Mouse (Mus musculus) limb, embryonic 14.5 days (tissue): ENCODE results near the gene Opn1mw. TPM values are rescaled to one million over a fixed set of nuclear protein-coding genes. Genes with fewer than 3 reads are reported as not detected.

Experiments
- ATAC-seq: fragments of 200-750 bp; cut with Nextera tagmentation; 2 replicates; pipeline ENCODE4 v1.8.0; 2017; ENCODE audit warnings: low read depth, moderate number of reproducible peaks, moderate TSS enrichment; ENCODE audit not compliant: low FRiP score
- DNase-seq: peaks from one replicate; pipeline ENCODE4 v3.0.0-alpha.2; 2015; ENCODE audit warnings: low spot score
- H3K27ac ChIP-seq: fragments of 300-500 bp; sonication (generic); replicated peaks from 2 replicates; pipeline ENCODE4 v1.5.1; 2014; ENCODE audit warnings: low read depth, mild to moderate bottlenecking, low read length, moderate library complexity, mixed read lengths
- H3K27me3 ChIP-seq: fragments of 300-500 bp; sonication (generic); 2 replicates; pipeline ENCODE4 v1.6.1; 2014; ENCODE audit warnings: low read length, mixed read lengths; ENCODE audit not compliant: control insufficient read depth, insufficient read depth
- H3K36me3 ChIP-seq: fragments of 300-500 bp; sonication (generic); 2 replicates; pipeline ENCODE4 v1.6.1; 2014; ENCODE audit warnings: mild to moderate bottlenecking, low read length, moderate library complexity, mixed read lengths; ENCODE audit not compliant: control insufficient read depth, insufficient read depth
- H3K4me1 ChIP-seq: fragments of 300-500 bp; sonication (generic); 2 replicates; pipeline ENCODE4 v1.6.1; 2014; ENCODE audit warnings: antibody characterized with exemption, low read length, mixed read lengths; ENCODE audit not compliant: control insufficient read depth, insufficient read depth
- H3K4me2 ChIP-seq: fragments of 300-500 bp; sonication (generic); replicated peaks from 2 replicates; pipeline ENCODE4 v1.6.1; 2014; ENCODE audit warnings: low read depth, mild to moderate bottlenecking, low read length, moderate library complexity; ENCODE audit not compliant: severe bottlenecking
- H3K4me3 ChIP-seq: fragments of 300-500 bp; sonication (generic); replicated peaks from 2 replicates; pipeline ENCODE4 v1.5.1; 2014; ENCODE audit warnings: low read length
- H3K9ac ChIP-seq: fragments of 300-500 bp; sonication (generic); 2 replicates; pipeline ENCODE4 v1.6.1; 2014; ENCODE audit warnings: mild to moderate bottlenecking, low read depth, low read length, moderate library complexity; ENCODE audit not compliant: severe bottlenecking
- H3K9me3 ChIP-seq: fragments of 300-500 bp; sonication (generic); 2 replicates; pipeline ENCODE4 v1.6.1; 2016; ENCODE audit warnings: low read length; ENCODE audit not compliant: control insufficient read depth
- POLR2A ChIP-seq: fragments of 200-500 bp; IDR thresholded peaks from 2 replicates; pipeline ENCODE4 v1.8.0; 2012; ENCODE audit warnings: inconsistent platforms, mild to moderate bottlenecking, moderate library complexity, borderline replicate concordance; ENCODE audit not compliant: insufficient read depth, insufficient read length; ENCODE audit errors: extremely low read depth
- WGBS: fragments of 180-500 bp; shearing (Covaris S2); extraction: QIAGEN DNeasy Blood & Tissue Kit; methylation state at CpG from one replicate; pipeline ENCODE4 v1.1.7; 2014; 5-methylcytosine and 5-hydroxymethylcytosine counted together
- polyA plus RNA-seq, 2 experiments: library from polyadenylated mRNA; depleted of rRNA in 1 of 2; stranded (reverse) in 1 of 2; unstranded in 1 of 2; fragments of >200 nt; fragmentation: Nextera tagmentation in 1 of 2; extraction: Ambion mirVana in 1 of 2; gene quantifications; 2 replicates each; pipeline versions ENCODE4 v1.2.1 to v1.2.3; 2012 to 2014

The Opn1mw gene
- polyA plus RNA-seq, 2 experiments = not detected

DNA sequence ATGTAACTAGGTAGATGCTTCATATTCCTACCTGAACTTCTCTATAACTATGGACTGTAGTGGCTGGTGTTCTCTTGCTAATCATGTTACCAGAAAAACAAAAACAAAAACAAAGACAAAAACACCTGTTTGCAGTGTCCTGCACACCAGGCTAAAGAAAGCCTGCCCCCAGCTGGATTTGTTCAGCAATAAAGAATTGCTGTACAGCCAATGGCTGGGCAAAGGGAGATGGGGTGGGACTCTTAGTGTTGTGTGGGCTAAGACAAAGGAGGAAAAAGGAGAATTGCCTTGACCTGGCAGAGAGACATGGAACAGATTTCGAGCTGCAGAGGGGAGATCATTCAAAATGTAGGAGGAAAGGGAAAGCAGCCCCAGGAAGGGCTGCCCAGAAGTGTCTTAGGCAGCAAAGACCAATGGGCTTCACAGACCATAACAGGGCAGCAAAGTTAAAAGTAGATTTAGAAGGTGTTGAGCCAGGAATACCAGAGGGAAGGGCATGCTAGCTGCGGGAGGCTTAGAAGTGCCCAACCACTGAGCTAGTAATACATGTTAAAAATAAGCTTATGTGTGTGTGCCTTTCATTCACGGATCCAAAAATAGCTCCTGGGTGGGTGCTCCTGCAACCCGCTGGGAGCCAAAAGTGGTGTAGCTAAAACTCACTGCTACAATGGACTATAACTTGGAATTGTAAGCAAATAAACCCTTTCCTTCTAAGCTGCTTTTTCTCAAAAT lies 23.6 kb upstream of the Opn1mw start:
- H3K9me3 ChIP-seq = no peaks in the 10 kb centered on the region
- WGBS = 61% methylated on average over 4 of the region's 4 CpGs
- TF ChIP-seq POLR2A = no peak
- H3K4me3 ChIP-seq = no peak overlapping the region
- no peaks in the 10 kb centered on the region for H3K27me3 ChIP-seq
- no peak overlapping the region for H3K4me2 ChIP-seq
- no peaks in the 10 kb centered on the region for H3K4me1 ChIP-seq
- H3K36me3 ChIP-seq = no peaks in the 10 kb centered on the region
- no peak overlapping the region for H3K27ac ChIP-seq
- no peak overlapping the region for H3K9ac ChIP-seq
- DNase-seq = no peak
- peak; percentile 6; the same call in 1 of the 2 replicates for ATAC-seq

DNA sequence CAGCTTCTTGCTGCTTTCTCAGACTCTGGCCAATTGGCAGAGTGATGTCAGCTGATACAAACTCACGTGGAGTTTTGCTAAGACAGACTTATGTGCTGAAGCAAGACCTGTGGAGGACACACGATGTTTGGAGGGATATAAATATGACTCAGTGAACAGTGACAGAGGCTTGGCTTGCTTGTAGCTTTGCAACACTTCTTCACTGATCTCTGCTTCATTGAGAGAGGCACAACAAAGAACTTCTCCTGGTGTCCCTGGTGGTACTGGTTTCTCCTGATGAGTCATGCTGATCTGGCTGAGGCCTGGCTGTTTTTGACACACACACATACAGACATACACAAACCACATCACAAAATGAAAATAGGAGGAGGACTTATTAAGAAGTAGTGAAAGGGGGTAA lies 21.3 kb upstream of the Opn1mw start:
- Histone ChIP-seq H3K27me3 (no peaks in the 10 kb centered on the region), H3K9ac (no peak overlapping the region), H3K36me3 (no peaks in the 10 kb centered on the region), H3K9me3 (no peaks in the 10 kb centered on the region), H3K4me2 (no peak overlapping the region), H3K27ac (no peak overlapping the region), H3K4me3 (no peak overlapping the region), H3K4me1 (no peaks in the 10 kb centered on the region)
- WGBS = 45% methylated on average over 2 of the region's 2 CpGs
- DNase-seq (no peak), ATAC-seq (no peak)
- no peak for TF ChIP-seq POLR2A

DNA sequence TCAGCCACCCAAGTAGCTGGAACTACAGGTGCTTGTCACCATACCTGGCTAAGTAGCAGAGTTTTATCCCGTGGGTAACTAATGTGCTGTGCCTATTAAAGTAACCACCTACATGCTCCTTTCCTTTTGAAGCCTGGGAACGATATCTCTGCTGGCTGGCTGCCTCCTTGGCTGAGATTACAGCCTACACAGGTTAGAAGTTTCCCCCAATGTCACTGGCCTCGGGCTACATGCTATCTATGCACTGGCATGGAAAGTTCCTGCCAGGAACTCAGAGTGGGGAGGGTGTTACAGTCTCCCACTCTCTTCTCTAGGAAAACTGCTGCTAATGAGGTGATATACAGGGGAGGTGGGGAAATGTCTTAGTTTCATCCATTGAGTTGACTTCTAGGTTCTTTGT lies 18.5 kb upstream of the Opn1mw start:
- H3K27ac ChIP-seq = no peak overlapping the region
- no peak for DNase-seq
- H3K36me3 ChIP-seq = no peaks in the 10 kb centered on the region
- no peaks in the 10 kb centered on the region for H3K4me1 ChIP-seq
- ATAC-seq = no peak
- WGBS = 50% methylated on average over 3 of the region's 3 CpGs
- no peaks in the 10 kb centered on the region for H3K9me3 ChIP-seq
- TF ChIP-seq POLR2A = no peak
- no peak overlapping the region for H3K4me2 ChIP-seq
- H3K4me3 ChIP-seq = no peak overlapping the region
- no peak overlapping the region for H3K9ac ChIP-seq
- H3K27me3 ChIP-seq = no peaks in the 10 kb centered on the region

DNA sequence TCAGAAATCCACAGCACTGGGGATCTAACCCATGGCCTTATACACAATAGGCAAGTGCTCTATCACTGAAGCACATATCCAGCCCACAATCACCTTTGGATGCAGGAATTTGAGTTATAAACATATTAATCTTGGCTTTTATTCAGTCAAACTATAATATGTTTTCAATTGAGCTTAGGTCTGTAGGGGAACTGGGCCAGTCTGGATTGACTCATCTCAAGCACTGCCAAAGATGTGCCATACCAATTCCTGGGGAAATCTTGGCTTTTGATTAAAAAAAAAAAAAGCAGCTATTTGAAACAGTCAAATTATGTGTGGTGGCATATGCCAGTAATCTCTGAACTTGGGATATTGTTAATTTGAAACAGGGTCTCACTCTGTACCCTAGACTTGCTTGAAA lies 13.2 kb upstream of the Opn1mw start:
- no peaks in the 10 kb centered on the region for H3K36me3 ChIP-seq
- H3K4me1 ChIP-seq = no peaks in the 10 kb centered on the region
- no peak overlapping the region for H3K27ac ChIP-seq
- no peak overlapping the region for H3K4me2 ChIP-seq
- H3K9ac ChIP-seq = no peak overlapping the region
- DNase-seq (no peak), ATAC-seq (no peak)
- H3K27me3 ChIP-seq = no peaks in the 10 kb centered on the region
- no peak overlapping the region for H3K4me3 ChIP-seq
- TF ChIP-seq POLR2A = no peak
- H3K9me3 ChIP-seq = no peaks in the 10 kb centered on the region

DNA sequence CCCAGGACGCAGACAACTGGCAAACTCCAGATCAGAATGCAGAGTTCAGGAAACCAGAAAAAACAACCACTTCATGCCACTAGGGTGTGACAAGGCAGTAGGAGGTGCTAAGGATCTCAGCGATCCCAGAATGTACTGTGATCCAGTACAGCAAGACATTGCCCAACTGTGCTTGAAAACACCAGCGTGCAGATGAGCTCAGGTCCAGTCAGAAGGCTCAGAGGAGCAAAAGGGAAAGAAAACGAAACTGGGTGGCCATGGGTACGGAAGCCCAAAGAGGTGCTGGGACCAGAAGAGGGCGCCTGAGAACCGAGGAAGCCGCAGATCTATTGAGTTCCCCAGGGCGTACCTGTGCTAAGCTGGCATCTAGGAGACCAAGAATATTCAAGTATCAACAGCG lies 11.8 kb upstream of the Opn1mw start:
- Histone ChIP-seq H3K4me2 (peak overlapping the region; percentile 38), H3K9ac (no peak overlapping the region), H3K9me3 (no peaks in the 10 kb centered on the region), H3K4me3 (peak overlapping the region; percentile 21), H3K4me1 (no peaks in the 10 kb centered on the region), H3K27ac (no peak overlapping the region), H3K36me3 (no peaks in the 10 kb centered on the region), H3K27me3 (no peaks in the 10 kb centered on the region)
- ATAC-seq (no peak), DNase-seq (no peak)
- no peak for TF ChIP-seq POLR2A
- WGBS = 25% methylated on average over 10 of the region's 10 CpGs
